Mouse (Mus musculus): ENCODE data around the gene Gm14327. TPM values are rescaled to one million over a fixed set of nuclear protein-coding genes. Genes with fewer than 3 reads are reported as not detected.

The Gm14327 gene
- 0.34 and 3.2 TPM in 2 replicates for polyA plus RNA-seq (2012; rRNA removed)

GRCm38 (mm10) chr2:177897046-177897578 is at the start of gene Gm14327:
Gene Gm14327, plus strand, starts transcription at chr2:177897096.

GRCm38 (mm10) chr2:177925563-177926103 is 28.7 kb downstream of the Gm14327 start, which contains the start of gene Zfp972:
Gene Zfp972, minus strand, starts transcription at chr2:177925613.

Other genes with a start within 250 kb of the Gm14327 start
- 4.0 and 10.2 TPM in 2 replicates for gene Gm14322, start 137.8 kb upstream of the Gm14327 start, polyA plus RNA-seq (2012; rRNA removed)
- 21.6 and 61.9 TPM in 2 replicates for gene Gm14325, start 56.8 kb upstream of the Gm14327 start, polyA plus RNA-seq (2012; rRNA removed)
- 0.35 and 0.60 TPM in 2 replicates for gene Zfp972, start 28.5 kb downstream of the Gm14327 start, polyA plus RNA-seq (2012; rRNA removed)
- gene Gm14326, start 60.2 kb downstream of the Gm14327 start, polyA plus RNA-seq (2012; rRNA removed): 5.0 and 11.5 TPM in 2 replicates
- gene Zfp971, start 126.2 kb downstream of the Gm14327 start, polyA plus RNA-seq (2012; rRNA removed): 4.7 and 10.8 TPM in 2 replicates
- gene Zfp931, start 181.4 kb downstream of the Gm14327 start, polyA plus RNA-seq (2012; rRNA removed): 5.9 and 10.4 TPM in 2 replicates
- 9.4 and 15.1 TPM in 2 replicates for gene Phactr3, start 221.9 kb downstream of the Gm14327 start, polyA plus RNA-seq (2012; rRNA removed)

Measured in central nervous system, embryonic 11.5 days (tissue).